Mouse (Mus musculus) liver, adult 10 weeks (tissue): ENCODE results near the gene Rxrg. TPM values are rescaled to one million over a fixed set of nuclear protein-coding genes. Genes with fewer than 3 reads are reported as not detected.

Source experiments
- polyA plus RNA-seq: library from polyadenylated mRNA; stranded (reverse); fragments of 350-450 nt; fragmentation: Illumina TruSeq; extraction: RNeasy Lipid Tissue Mini Kit (QIAGEN cat#74804); gene quantifications from one replicate; pipeline ENCODE4 v1.2.3, GENCODE M21; 2014; ENCODE audit warnings: low read depth, low replicate concordance

Rxrg gene
- 1.7 TPM for polyA plus RNA-seq

GRCm38 (mm10) chr1:167598255-167599081 lies at the start of gene Rxrg:
Gene Rxrg, plus strand, starts transcription at chr1:167598384.

GRCm38 (mm10) chr1:167689232-167689261 lies 90.9 kb downstream of the Rxrg start, which contains the start of gene Lmx1a:
Gene Lmx1a, plus strand, starts transcription at chr1:167689237.

Other genes starting within 250 kb of the Rxrg start
- 213 TPM for gene Aldh9a1, start 248.4 kb upstream of the Rxrg start, polyA plus RNA-seq
- gene Mgst3, start 204.5 kb upstream of the Rxrg start, polyA plus RNA-seq = 1.1 TPM
- not detected for gene Lrrc52, start 131.6 kb upstream of the Rxrg start, polyA plus RNA-seq
- not detected for gene Lmx1a, start 90.9 kb downstream of the Rxrg start, polyA plus RNA-seq